In genomic region chr12:112858581-112859336, GRCm38 (mm10) we compare ENCODE assay signal across 33 mouse cellular contexts. TPM values are rescaled to one million over a fixed set of nuclear protein-coding genes. Genes with fewer than 3 reads are reported as not detected.
DNase-seq lines count a peak whose midpoint lies in the region; ATAC-seq lines count a peak whose summit lies in the region.
"Had no signal": no experiment of that assay in that cellular context is flagged by ENCODE, and none has a peak within 500 bp of the region (broad histone marks: within the 10 kb centered on the region; RNA-seq: fewer than 3 reads in every experiment).

No protein-coding gene starts in this region.

- H3K4me2 ChIP-seq in forebrain, embryonic 11.5 days (ENCODE audit: low read depth, low read length, severe bottlenecking): no peak overlapping the region
- H3K4me2 ChIP-seq in intestine, embryonic 15.5 days (replicated peaks): no peak overlapping the region
- H3K4me2 ChIP-seq: embryonic facial prominence, embryonic 15.5 days; forebrain, embryonic 15.5 days; heart, embryonic 12.5 days; hindbrain, embryonic 12.5 days; limb, embryonic 12.5 days; liver, embryonic 15.5 days; lung, embryonic 14.5 days; midbrain, embryonic 12.5 days had no signal

- no peaks in the 10 kb centered on the region for H3K4me1 ChIP-seq in forebrain, embryonic 11.5 days (replicated peaks; ENCODE audit: control insufficient read depth, insufficient read depth, low read length)
- 0 out of 2 replicates have a peak, but pooled peaks cover 6% of the 10 kb centered on the region for H3K4me1 ChIP-seq in forebrain, embryonic 10.5 days
- peaks cover 54% of the 10 kb centered on the region for H3K4me1 ChIP-seq in megakaryocyte, embryonic 14.5 days
- H3K4me1 ChIP-seq in intestine, embryonic 15.5 days (replicated peaks): no peaks in the 10 kb centered on the region
- H3K4me1 ChIP-seq: forebrain, embryonic 15.5 days; hindbrain, embryonic 12.5 days; liver, embryonic 15.5 days; midbrain, embryonic 12.5 days had no signal

- no peak overlapping the region for H3K9ac ChIP-seq in forebrain, embryonic 11.5 days (ENCODE audit: low read length)
- H3K9ac ChIP-seq in intestine, embryonic 15.5 days: no peak overlapping the region
- H3K9ac ChIP-seq: embryonic facial prominence, embryonic 15.5 days; forebrain, embryonic 15.5 days; heart, embryonic 12.5 days; hindbrain, embryonic 12.5 days; limb, embryonic 12.5 days; liver, embryonic 15.5 days; lung, embryonic 14.5 days; midbrain, embryonic 12.5 days had no signal

- H3K27ac ChIP-seq in forebrain, embryonic 11.5 days (ENCODE audit: low read depth, low read length): no peak overlapping the region
- H3K27ac ChIP-seq in forebrain, embryonic 10.5 days: no peak overlapping the region
- no peak overlapping the region for H3K27ac ChIP-seq in intestine, embryonic 15.5 days
- H3K27ac ChIP-seq: embryonic facial prominence, embryonic 10.5 days; embryonic facial prominence, embryonic 15.5 days; forebrain, embryonic 15.5 days; hindbrain, embryonic 12.5 days; hindbrain, postnatal 0 days; layer of hippocampus, adult 2 months; left cerebral cortex, adult 2 months; limb, embryonic 12.5 days; liver, embryonic 15.5 days; midbrain, embryonic 12.5 days; stomach, postnatal 0 days had no signal

- H3K9me3 ChIP-seq in forebrain, embryonic 11.5 days (ENCODE audit: control insufficient read depth, low read length): no peaks in the 10 kb centered on the region
- H3K9me3 ChIP-seq in forebrain, embryonic 10.5 days: no peaks in the 10 kb centered on the region
- H3K9me3 ChIP-seq in megakaryocyte, embryonic 14.5 days: peaks cover 6% of the 10 kb centered on the region; the same call in 1 of the 2 replicates
- no peaks in the 10 kb centered on the region for H3K9me3 ChIP-seq in intestine, embryonic 15.5 days
- H3K9me3 ChIP-seq: embryonic facial prominence, embryonic 10.5 days; embryonic facial prominence, embryonic 15.5 days; forebrain, embryonic 15.5 days; heart, embryonic 12.5 days; hindbrain, embryonic 12.5 days; limb, embryonic 12.5 days; liver, embryonic 15.5 days; midbrain, embryonic 12.5 days had no signal

- WGBS in forebrain, embryonic 11.5 days: 92% methylated on average over 9 of the region's 9 CpGs
- WGBS in forebrain, embryonic 10.5 days: 87% methylated on average over 9 of the region's 9 CpGs
- 90% methylated on average over 9 of the region's 9 CpGs for WGBS in intestine, embryonic 15.5 days

- no peak for ATAC-seq in forebrain, embryonic 11.5 days (replicated peaks; ENCODE audit: low FRiP score)
- ATAC-seq in megakaryocyte, adult 5-6 weeks (ENCODE audit: poor library complexity, severe bottlenecking): no peak
- ATAC-seq in erythroblast, adult 5-6 weeks (replicated peaks; ENCODE audit: low FRiP score, poor library complexity, severe bottlenecking): no peak
- no peak for ATAC-seq in intestine, embryonic 15.5 days
- ATAC-seq: forebrain, embryonic 15.5 days; hindbrain, postnatal 0 days; intestine, postnatal 0 days had no signal

- H3K27me3 ChIP-seq in forebrain, embryonic 11.5 days (ENCODE audit: control insufficient read depth, insufficient read depth, low read length): no peaks in the 10 kb centered on the region
- no peaks in the 10 kb centered on the region for H3K27me3 ChIP-seq in forebrain, embryonic 10.5 days (ENCODE audit: poor library complexity, severe bottlenecking)
- H3K27me3 ChIP-seq in megakaryocyte, embryonic 14.5 days (replicated peaks): peaks cover 44% of the 10 kb centered on the region
- no peaks in the 10 kb centered on the region for H3K27me3 ChIP-seq in intestine, embryonic 15.5 days (replicated peaks)
- H3K27me3 ChIP-seq: embryonic facial prominence, embryonic 15.5 days; forebrain, embryonic 15.5 days; heart, embryonic 12.5 days; hindbrain, embryonic 12.5 days; limb, embryonic 12.5 days; liver, embryonic 15.5 days; midbrain, embryonic 12.5 days had no signal

- H3K4me3 ChIP-seq in forebrain, embryonic 11.5 days (ENCODE audit: low read depth, low read length): no peak overlapping the region
- H3K4me3 ChIP-seq in forebrain, embryonic 10.5 days: no peak overlapping the region
- peak overlapping the region; percentile 0 for H3K4me3 ChIP-seq in megakaryocyte, embryonic 14.5 days (replicated peaks)
- no peak overlapping the region for H3K4me3 ChIP-seq in intestine, embryonic 15.5 days (replicated peaks)
- H3K4me3 ChIP-seq: embryonic facial prominence, embryonic 10.5 days; embryonic facial prominence, embryonic 15.5 days; forebrain, embryonic 15.5 days; heart, embryonic 12.5 days; hindbrain, embryonic 12.5 days; layer of hippocampus, adult 2 months; left cerebral cortex, adult 2 months; limb, embryonic 12.5 days; liver, embryonic 15.5 days; midbrain, embryonic 12.5 days; myocyte had no signal

- no peaks in the 10 kb centered on the region for H3K36me3 ChIP-seq in forebrain, embryonic 11.5 days (ENCODE audit: control insufficient read depth, insufficient read depth, low read length)
- no peaks in the 10 kb centered on the region for H3K36me3 ChIP-seq in forebrain, embryonic 10.5 days (replicated peaks)
- peaks cover 15% of the 10 kb centered on the region for H3K36me3 ChIP-seq in megakaryocyte, embryonic 14.5 days (replicated peaks; ENCODE audit: low read length)
- no peaks in the 10 kb centered on the region for H3K36me3 ChIP-seq in intestine, embryonic 15.5 days
- H3K36me3 ChIP-seq: embryonic facial prominence, embryonic 10.5 days; embryonic facial prominence, embryonic 15.5 days; forebrain, embryonic 15.5 days; heart, embryonic 12.5 days; hindbrain, embryonic 12.5 days; limb, embryonic 12.5 days; liver, embryonic 15.5 days; midbrain, embryonic 12.5 days had no signal

- DNase-seq in forebrain, embryonic 11.5 days (ENCODE audit: low spot score): peak; percentile 41
- no peak for DNase-seq in forebrain, embryonic 10.5 days (ENCODE audit: extremely low spot score, low spot score)
- DNase-seq in CD4-positive helper T cell, adult 2 months (ENCODE audit: low read depth, low spot score): peak; percentile 23
- DNase-seq in naive thymus-derived CD4-positive, alpha-beta T cell, adult 2 months (ENCODE audit: low read depth): peak; percentile 48
- DNase-seq: adrenal gland, adult 8-10 months; cerebellum, adult 8-10 months; cerebellum, postnatal 25 days; gastrocnemius, postnatal 25 days; heart, adult 18-20 months; kidney, adult 9 months; lung, embryonic 14.5 days; lung, postnatal 14 days had no signal

RNA-seq across cellular contexts. Expression of gene Gpr132, which starts 9.3 kb away (rescaled TPM):
- not detected in 2 replicates for polyA plus RNA-seq in forebrain, embryonic 11.5 days (2014; fragmentation: Nextera tagmentation; extraction: Ambion mirVana)
- polyA plus RNA-seq in forebrain, embryonic 10.5 days (2016; fragmentation: Nextera tagmentation; extraction: Ambion mirVana): 0.06 and 0.07 TPM in 2 replicates
- polyA plus RNA-seq in megakaryocyte, embryonic 14.5 days (2012; ENCODE audit: insufficient read depth, low replicate concordance): 1.2 TPM in 1 of 2 replicates, not detected in the other
- total RNA-seq in megakaryocyte, adult 5-6 weeks (2015): 20.0 and 25.8 TPM in 2 replicates
- total RNA-seq in megakaryocyte, adult 5-6 weeks (2017): 7.6 and 10.7 TPM in 2 replicates
- 1.9 and 2.3 TPM in 2 replicates for total RNA-seq in erythroblast, adult 5-6 weeks (2015; ENCODE audit: low replicate concordance)
- total RNA-seq in erythroblast, adult 5-6 weeks (2017; ENCODE audit: low replicate concordance): 1.1 and 2.1 TPM in 2 replicates
- polyA plus RNA-seq in intestine, embryonic 15.5 days (2015; fragmentation: Nextera tagmentation; extraction: Ambion mirVana): 0.24 and 0.40 TPM in 2 replicates
- total RNA-seq: layer of hippocampus, adult 2 months; layer of hippocampus, postnatal 14 days; left cerebral cortex, postnatal 25 days had no signal
- polyA plus RNA-seq: forebrain, embryonic 15.5 days; heart, embryonic 12.5 days; hindbrain, embryonic 12.5 days; limb, embryonic 12.5 days; midbrain, embryonic 12.5 days; neural tube, embryonic 14.5 days had no signal

RNA-seq across cellular contexts. Expression of gene Cdca4, which starts 29.5 kb away (rescaled TPM):
- polyA plus RNA-seq in forebrain, embryonic 11.5 days (2014; fragmentation: Nextera tagmentation; extraction: Ambion mirVana): 170 and 180 TPM in 2 replicates
- 189 and 199 TPM in 2 replicates for polyA plus RNA-seq in forebrain, embryonic 10.5 days (2016; fragmentation: Nextera tagmentation; extraction: Ambion mirVana)
- polyA plus RNA-seq in megakaryocyte, embryonic 14.5 days (2012; ENCODE audit: insufficient read depth, low replicate concordance): 3.2 and 11.7 TPM in 2 replicates
- total RNA-seq in megakaryocyte, adult 5-6 weeks (2015): 62.0 and 67.7 TPM in 2 replicates
- total RNA-seq in megakaryocyte, adult 5-6 weeks (2017): 48.9 and 57.9 TPM in 2 replicates
- 28.8 and 35.5 TPM in 2 replicates for total RNA-seq in erythroblast, adult 5-6 weeks (2015; ENCODE audit: low replicate concordance)
- 22.1 and 29.7 TPM in 2 replicates for total RNA-seq in erythroblast, adult 5-6 weeks (2017; ENCODE audit: low replicate concordance)
- polyA plus RNA-seq in intestine, embryonic 15.5 days (2015; fragmentation: Nextera tagmentation; extraction: Ambion mirVana): 87.6 and 88.0 TPM in 2 replicates

RNA-seq across cellular contexts. Expression of gene Clba1, which starts 50.0 kb away (rescaled TPM):
- 12.5 and 15.3 TPM in 2 replicates for polyA plus RNA-seq in forebrain, embryonic 11.5 days (2014; fragmentation: Nextera tagmentation; extraction: Ambion mirVana)
- polyA plus RNA-seq in forebrain, embryonic 10.5 days (2016; fragmentation: Nextera tagmentation; extraction: Ambion mirVana): 11.3 and 12.3 TPM in 2 replicates
- polyA plus RNA-seq in megakaryocyte, embryonic 14.5 days (2012; ENCODE audit: insufficient read depth, low replicate concordance): 8.2 and 25.4 TPM in 2 replicates
- total RNA-seq in megakaryocyte, adult 5-6 weeks (2015): 0.16 and 0.32 TPM in 2 replicates
- total RNA-seq in megakaryocyte, adult 5-6 weeks (2017): 0.40 and 0.69 TPM in 2 replicates
- total RNA-seq in erythroblast, adult 5-6 weeks (2015; ENCODE audit: low replicate concordance): not detected in 2 replicates
- 0.42 TPM in 1 of 2 replicates, not detected in the other for total RNA-seq in erythroblast, adult 5-6 weeks (2017; ENCODE audit: low replicate concordance)
- polyA plus RNA-seq in intestine, embryonic 15.5 days (2015; fragmentation: Nextera tagmentation; extraction: Ambion mirVana): 3.7 and 4.6 TPM in 2 replicates

RNA-seq across cellular contexts. Expression of gene Ahnak2, which starts 56.3 kb away (rescaled TPM):
- polyA plus RNA-seq in forebrain, embryonic 11.5 days (2014; fragmentation: Nextera tagmentation; extraction: Ambion mirVana): 0.08 and 0.16 TPM in 2 replicates
- polyA plus RNA-seq in forebrain, embryonic 10.5 days (2016; fragmentation: Nextera tagmentation; extraction: Ambion mirVana): 0.05 and 0.11 TPM in 2 replicates
- polyA plus RNA-seq in megakaryocyte, embryonic 14.5 days (2012; ENCODE audit: insufficient read depth, low replicate concordance): 3.3 TPM in 1 of 2 replicates, not detected in the other
- not detected in 2 replicates for total RNA-seq in megakaryocyte, adult 5-6 weeks (2015)
- total RNA-seq in megakaryocyte, adult 5-6 weeks (2017): 0.04 and 0.15 TPM in 2 replicates
- not detected in 2 replicates for total RNA-seq in erythroblast, adult 5-6 weeks (2015; ENCODE audit: low replicate concordance)
- 0.09 TPM in 1 of 2 replicates, not detected in the other for total RNA-seq in erythroblast, adult 5-6 weeks (2017; ENCODE audit: low replicate concordance)
- polyA plus RNA-seq in intestine, embryonic 15.5 days (2015; fragmentation: Nextera tagmentation; extraction: Ambion mirVana): 2.3 and 3.0 TPM in 2 replicates
